Mouse (Mus musculus) embryonic facial prominence, embryonic 14.5 days (tissue): ENCODE results near the gene H2-K1. TPM values are rescaled to one million over a fixed set of nuclear protein-coding genes. Genes with fewer than 3 reads are reported as not detected.

ENCODE experiments used
- ATAC-seq: fragments of 200-750 bp; cut with Nextera tagmentation; 2 replicates; pipeline ENCODE4 v1.8.0; 2017; ENCODE audit warnings: low read depth, moderate number of reproducible peaks, moderate TSS enrichment
- DNase-seq: peaks from one replicate; pipeline ENCODE4 v3.0.0-alpha.2; 2015; ENCODE audit warnings: low spot score
- H3K27ac ChIP-seq: fragments of 300-500 bp; sonication (generic); replicated peaks from 2 replicates; pipeline ENCODE4 v1.5.1; 2014; ENCODE audit warnings: low read depth, mild to moderate bottlenecking, low read length, moderate library complexity
- H3K27me3 ChIP-seq: fragments of 300-500 bp; sonication (generic); replicated peaks from 2 replicates; pipeline ENCODE4 v1.6.1; 2014; ENCODE audit warnings: low read length; ENCODE audit not compliant: control insufficient read depth, insufficient read depth
- H3K36me3 ChIP-seq: fragments of 300-500 bp; sonication (generic); 2 replicates; pipeline ENCODE4 v1.6.1; 2014; ENCODE audit warnings: low read length, mixed read lengths; ENCODE audit not compliant: control insufficient read depth, insufficient read depth
- H3K4me1 ChIP-seq: fragments of 300-500 bp; sonication (generic); 2 replicates; pipeline ENCODE4 v1.6.1; 2014; ENCODE audit warnings: antibody characterized with exemption, low read length; ENCODE audit not compliant: control insufficient read depth, insufficient read depth
- H3K4me2 ChIP-seq: fragments of 300-500 bp; sonication (generic); 2 replicates; pipeline ENCODE4 v1.6.1; 2014; ENCODE audit warnings: low read depth, mild to moderate bottlenecking, low read length, moderate library complexity, mixed read lengths
- H3K4me3 ChIP-seq: fragments of 300-500 bp; sonication (generic); 2 replicates; pipeline ENCODE4 v1.5.1; 2014; ENCODE audit warnings: low read depth, mild to moderate bottlenecking, low read length
- H3K9ac ChIP-seq: fragments of 300-500 bp; sonication (generic); 2 replicates; pipeline ENCODE4 v1.6.1; 2014; ENCODE audit warnings: low read depth, mild to moderate bottlenecking, low read length, moderate library complexity, mixed read lengths
- H3K9me3 ChIP-seq: fragments of 300-500 bp; sonication (generic); 2 replicates; pipeline ENCODE4 v1.6.1; 2016; ENCODE audit warnings: low read length; ENCODE audit not compliant: control insufficient read depth
- WGBS: fragments of 180-500 bp; shearing (Covaris S2); extraction: QIAGEN DNeasy Blood & Tissue Kit; methylation state at CpG from one replicate; pipeline ENCODE4 v1.1.7; 2014; 5-methylcytosine and 5-hydroxymethylcytosine counted together
- polyA plus RNA-seq: library from polyadenylated mRNA; unstranded; fragments of >200 nt; fragmentation: Nextera tagmentation; extraction: Ambion mirVana; gene quantifications from 2 replicates; pipeline ENCODE4 v1.2.1, GENCODE M21; 2014

Gene H2-K1
- polyA plus RNA-seq, 1 experiment from 2014 or later = 30.8 TPM

DNA sequence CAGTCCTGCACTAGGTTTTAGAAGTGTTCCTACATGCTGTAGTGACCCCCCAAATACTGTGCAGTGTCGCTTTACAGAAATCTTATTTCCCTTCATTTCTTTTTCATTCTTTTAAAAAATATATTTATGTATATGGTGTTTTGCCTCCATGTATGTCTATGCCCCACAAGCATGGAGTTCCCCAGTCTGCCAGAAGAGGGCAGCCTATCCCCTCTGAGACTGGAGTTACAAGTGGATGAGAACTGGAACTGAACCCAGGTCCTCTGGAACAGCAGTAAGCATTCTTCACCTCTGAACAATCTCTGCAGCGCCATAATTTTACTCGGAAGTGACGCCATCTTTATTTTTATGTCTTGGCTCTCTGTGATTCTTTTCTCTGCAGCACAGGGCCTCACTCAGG is 30.8 kb downstream of the H2-K1 start:
- ATAC-seq = no peak
- DNase-seq = no peak
- H3K9ac ChIP-seq = no peak overlapping the region
- H3K9me3 ChIP-seq = no peaks in the 10 kb centered on the region; the same call in 1 of the 2 replicates
- H3K4me1 ChIP-seq = no peaks in the 10 kb centered on the region
- 76% methylated on average over 4 of the region's 4 CpGs for WGBS
- H3K27me3 ChIP-seq = no peaks in the 10 kb centered on the region
- no peak overlapping the region for H3K4me3 ChIP-seq
- H3K4me2 ChIP-seq = no peak overlapping the region
- H3K27ac ChIP-seq = no peak overlapping the region
- H3K36me3 ChIP-seq = peaks cover 20% of the 10 kb centered on the region

GRCm38 (mm10) chr17:33968927-33969326 is 31.2 kb downstream of the H2-K1 start:
- Histone ChIP-seq H3K4me2 (no peak overlapping the region), H3K27ac (no peak overlapping the region), H3K4me3 (no peak overlapping the region), H3K9me3 (no peaks in the 10 kb centered on the region; the same call in 1 of the 2 replicates), H3K9ac (no peak overlapping the region), H3K27me3 (no peaks in the 10 kb centered on the region), H3K36me3 (peaks cover 20% of the 10 kb centered on the region), H3K4me1 (no peaks in the 10 kb centered on the region)
- WGBS = 29% methylated on average over 5 of the region's 5 CpGs
- DNase-seq (peak; percentile 42), ATAC-seq (peak; percentile 48; the same call in 1 of the 2 replicates)

GRCm38 (mm10) chr17:33968489-33968888 is 31.7 kb downstream of the H2-K1 start:
- H3K27me3 ChIP-seq = no peaks in the 10 kb centered on the region
- under 1% methylated on average over 9 of the region's 9 CpGs for WGBS
- no peak overlapping the region for H3K4me3 ChIP-seq
- H3K36me3 ChIP-seq = peaks cover 22% of the 10 kb centered on the region
- peak; percentile 73 for ATAC-seq
- no peak overlapping the region for H3K9ac ChIP-seq
- peak; percentile 80 for DNase-seq
- no peaks in the 10 kb centered on the region; the same call in 1 of the 2 replicates for H3K9me3 ChIP-seq
- no peaks in the 10 kb centered on the region for H3K4me1 ChIP-seq
- no peak overlapping the region for H3K4me2 ChIP-seq
- H3K27ac ChIP-seq = no peak overlapping the region

GRCm38 (mm10) chr17:33965846-33966550 is 34.1 kb downstream of the H2-K1 start:
- peaks cover 45% of the 10 kb centered on the region for H3K36me3 ChIP-seq
- ATAC-seq = no peak

DNA sequence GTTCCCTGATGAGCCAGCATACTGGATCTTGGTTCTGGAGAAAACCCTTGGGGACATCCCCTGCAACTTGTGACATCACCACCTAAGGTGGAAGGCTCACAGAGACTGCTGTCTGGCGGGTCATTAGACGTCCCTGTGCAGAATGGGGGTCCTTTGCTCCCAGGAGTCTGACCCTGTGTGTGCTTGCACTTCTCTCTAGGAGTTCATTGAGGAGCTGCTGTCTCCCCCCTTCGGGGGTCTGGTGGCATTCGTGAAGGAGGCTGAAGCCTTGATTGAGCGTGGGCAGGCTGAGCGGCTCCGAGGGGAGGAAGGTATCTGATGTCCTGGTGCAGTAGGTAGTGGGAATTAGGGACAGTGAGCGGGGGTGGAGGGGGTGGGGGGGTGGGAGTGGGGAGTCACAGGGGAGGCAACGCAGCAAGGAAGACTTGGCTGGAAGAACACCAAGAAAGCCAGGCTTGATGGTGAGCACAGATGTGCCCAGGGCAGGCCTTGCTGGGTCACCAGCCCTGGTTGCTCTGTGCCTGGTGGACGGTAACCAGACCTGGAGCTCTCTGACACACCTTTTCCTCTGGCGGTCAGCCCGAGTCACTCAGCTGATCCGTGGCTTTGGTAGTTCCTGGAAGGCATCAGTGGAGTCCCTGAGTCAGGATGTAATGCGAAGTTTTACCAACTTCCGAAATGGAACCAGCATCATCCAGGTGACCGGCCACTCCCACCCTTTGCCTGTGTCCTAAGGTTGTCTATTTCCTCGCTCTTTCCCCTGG is 34.9 kb downstream of the H2-K1 start:
- whole genome bisulfite sequencing = 89% methylated on average over 13 of the region's 17 CpGs
- no peaks in the 10 kb centered on the region for H3K27me3 ChIP-seq
- no peak for DNase-seq
- no peaks in the 10 kb centered on the region for H3K4me1 ChIP-seq
- no peak for ATAC-seq
- H3K9me3 ChIP-seq = no peaks in the 10 kb centered on the region; the same call in 1 of the 2 replicates
- no peak overlapping the region for H3K4me2 ChIP-seq
- no peak overlapping the region for H3K9ac ChIP-seq
- no peak overlapping the region for H3K4me3 ChIP-seq
- H3K27ac ChIP-seq = no peak overlapping the region
- peaks cover 49% of the 10 kb centered on the region for H3K36me3 ChIP-seq

More at GRCm38 (mm10) chr17:33965846-33966550, 34.1 kb downstream of the H2-K1 start:
- Histone ChIP-seq H3K9ac (no peak overlapping the region), H3K4me3 (no peak overlapping the region), H3K27me3 (no peaks in the 10 kb centered on the region), H3K27ac (no peak overlapping the region), H3K9me3 (no peaks in the 10 kb centered on the region; the same call in 1 of the 2 replicates), H3K4me1 (no peaks in the 10 kb centered on the region), H3K4me2 (no peak overlapping the region)
- DNase-seq = no peak
- WGBS = 89% methylated on average over 16 of the region's 16 CpGs

DNA sequence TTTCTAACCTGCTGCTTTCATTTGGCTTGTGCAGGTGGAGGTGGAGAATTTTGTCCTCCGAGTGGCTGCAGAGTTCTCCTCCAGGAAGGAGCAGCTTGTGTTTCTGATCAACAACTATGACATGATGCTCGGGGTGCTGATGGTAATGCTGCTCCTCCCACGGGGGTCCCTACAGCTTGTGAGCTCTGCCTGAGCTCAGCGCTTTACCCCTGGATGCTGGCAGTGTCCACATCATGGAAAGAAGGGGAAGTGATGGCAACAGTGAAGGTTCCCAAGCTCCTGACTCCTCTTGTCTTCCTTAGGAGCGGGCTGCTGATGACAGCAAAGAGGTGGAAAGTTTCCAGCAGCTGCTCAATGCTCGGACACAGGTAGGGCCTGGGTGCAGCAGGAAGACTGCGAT is 37.3 kb downstream of the H2-K1 start:
- ATAC-seq = no peak
- Histone ChIP-seq H3K9ac (no peak overlapping the region), H3K4me2 (no peak overlapping the region), H3K4me1 (no peaks in the 10 kb centered on the region), H3K9me3 (no peaks in the 10 kb centered on the region), H3K27ac (no peak overlapping the region), H3K36me3 (peaks cover 70% of the 10 kb centered on the region), H3K27me3 (no peaks in the 10 kb centered on the region), H3K4me3 (no peak overlapping the region)
- DNase-seq = no peak
- 91% methylated on average over 7 of the region's 7 CpGs for WGBS

DNA sequence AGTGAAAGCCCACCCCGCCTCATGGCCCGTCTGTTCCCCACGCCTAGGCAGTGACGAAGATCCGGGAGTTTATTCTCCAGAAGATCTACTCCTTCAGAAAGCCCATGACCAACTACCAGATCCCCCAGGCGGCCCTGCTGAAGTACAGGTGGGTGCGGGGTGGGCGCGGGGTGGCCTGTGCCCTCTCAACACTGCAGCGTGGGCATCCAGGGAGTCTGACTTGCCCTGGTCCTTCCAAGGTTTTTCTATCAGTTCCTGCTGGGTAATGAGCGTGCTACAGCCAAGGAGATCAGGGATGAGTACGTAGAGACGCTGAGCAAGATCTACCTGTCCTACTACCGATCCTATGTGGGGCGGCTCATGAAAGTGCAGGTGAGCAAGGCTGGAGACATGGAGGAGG is 40.2 kb downstream of the H2-K1 start:
- no peak for DNase-seq
- no peak overlapping the region for H3K9ac ChIP-seq
- H3K27ac ChIP-seq = no peak overlapping the region
- H3K36me3 ChIP-seq = peaks cover 53% of the 10 kb centered on the region
- H3K4me2 ChIP-seq = no peak overlapping the region
- no peak for ATAC-seq
- H3K4me3 ChIP-seq = no peak overlapping the region
- H3K27me3 ChIP-seq = no peaks in the 10 kb centered on the region
- H3K4me1 ChIP-seq = peaks cover 4% of the 10 kb centered on the region; the same call in 1 of the 2 replicates
- WGBS = 92% methylated on average over 15 of the region's 15 CpGs
- H3K9me3 ChIP-seq = no peaks in the 10 kb centered on the region

- Histone ChIP-seq H3K36me3 (peaks cover 55% of the 10 kb centered on the region), H3K4me1 (peaks cover 9% of the 10 kb centered on the region; the same call in 1 of the 2 replicates), H3K27ac (no peak overlapping the region), H3K9ac (no peak overlapping the region), H3K4me2 (no peak overlapping the region), H3K4me3 (no peak overlapping the region), H3K27me3 (no peaks in the 10 kb centered on the region), H3K9me3 (no peaks in the 10 kb centered on the region)
- 94% methylated on average over 13 of the region's 13 CpGs for WGBS
- ATAC-seq = no peak
- DNase-seq = no peak
Measured at GRCm38 (mm10) chr17:33959135-33959534, 41.0 kb downstream of the H2-K1 start.
